In the genomic region with DNA sequence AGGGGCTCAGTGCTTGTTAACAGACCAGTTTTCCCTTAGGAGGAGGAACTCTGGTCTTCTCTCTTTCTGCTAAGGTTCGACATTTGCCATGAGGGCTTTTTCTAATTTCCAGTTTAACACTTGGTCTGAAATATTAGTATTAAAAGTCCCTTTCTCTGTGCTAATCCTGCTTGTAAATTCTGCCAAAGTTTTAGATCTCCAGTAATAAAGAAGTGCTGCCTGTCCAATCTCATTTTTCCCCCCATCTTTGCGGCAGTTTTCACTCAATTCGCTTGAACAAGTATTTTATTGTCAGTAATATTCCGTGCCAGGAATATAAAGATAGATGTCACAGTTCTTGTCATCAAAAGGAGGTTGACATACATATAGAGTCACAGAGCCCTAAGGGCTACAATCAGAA, we compare ENCODE assay signal across 8 mouse cellular contexts. TPM values are rescaled to one million over a fixed set of nuclear protein-coding genes. Genes with fewer than 3 reads are reported as not detected.
DNase-seq lines count a peak whose midpoint lies in the region; ATAC-seq and TF ChIP-seq lines count a peak whose summit lies in the region.

A gene (minus strand): TSS at position 101 of the 400 bp plus-strand sequence.

- TF ChIP-seq EP300 in stomach, postnatal 0 days (optimal IDR thresholded peaks at IDR 0.05): no peak

- peak within 1 kb of the TSS; percentile 97 for H3K4me3 ChIP-seq in liver, adult 2 months (ENCODE audit: insufficient read depth, low read depth, low read length)
- peak within 1 kb of the TSS; percentile 85 for H3K4me3 ChIP-seq in embryonic facial prominence, embryonic 12.5 days
- H3K4me3 ChIP-seq in liver, embryonic 12.5 days: peak within 1 kb of the TSS; percentile 85
- peak within 1 kb of the TSS; percentile 96 for H3K4me3 ChIP-seq in stomach, postnatal 0 days (ENCODE audit: low read depth, low read length)

- ATAC-seq in embryonic facial prominence, embryonic 12.5 days (ENCODE audit: insufficient number of reproducible peaks, insufficient read depth, low FRiP score, low TSS enrichment): no peak
- no peak for ATAC-seq in liver, embryonic 12.5 days
- ATAC-seq in stomach, postnatal 0 days (ENCODE audit: low FRiP score, low TSS enrichment): no peak

- no peak for TF ChIP-seq POLR2A in liver, adult 2 months (IDR thresholded peaks at IDR 0.05; ENCODE audit: extremely low read depth, insufficient read depth, low read length)

- peaks cover 20% of the 10 kb centered on the region for H3K79me2 ChIP-seq in liver, adult 2 months (ENCODE audit: control insufficient read depth, insufficient read depth, low read length)

- no peak for DNase-seq in liver, adult 2 months (ENCODE audit: extremely low read depth, low read depth, low spot score)
- DNase-seq in liver: no peak
- DNase-seq in heart, postnatal 4 days: no peak
- no peak for DNase-seq in stomach, postnatal 0 days (ENCODE audit: low spot score)
- no peak for DNase-seq in right cerebral cortex, postnatal 14 days
- no peak for DNase-seq in testis, postnatal 10 days (ENCODE audit: low spot score)

- H3K4me2 ChIP-seq in embryonic facial prominence, embryonic 12.5 days (replicated peaks): peak within 1 kb of the TSS; percentile 76
- H3K4me2 ChIP-seq in liver, embryonic 12.5 days: peak within 1 kb of the TSS; percentile 85
- peak within 1 kb of the TSS; percentile 79 for H3K4me2 ChIP-seq in stomach, postnatal 0 days (replicated peaks; ENCODE audit: low read depth)

- whole genome bisulfite sequencing in liver, adult 2 months: 43% methylated on average over 4 of the region's 4 CpGs
- 32% methylated on average over 4 of the region's 4 CpGs for WGBS in embryonic facial prominence, embryonic 12.5 days
- WGBS in liver, embryonic 12.5 days (ENCODE audit: insufficient replicate concordance): 39% methylated on average over 4 of the region's 4 CpGs
- WGBS in stomach, postnatal 0 days: 43% methylated on average over 4 of the region's 4 CpGs

- H3K27me3 ChIP-seq in liver, adult 2 months (ENCODE audit: control insufficient read depth, insufficient read depth, low read length): no peaks in the 10 kb centered on the region
- H3K27me3 ChIP-seq in embryonic facial prominence, embryonic 12.5 days: no peaks in the 10 kb centered on the region
- H3K27me3 ChIP-seq in liver, embryonic 12.5 days (replicated peaks): no peaks in the 10 kb centered on the region
- no peaks in the 10 kb centered on the region for H3K27me3 ChIP-seq in stomach, postnatal 0 days (ENCODE audit: control insufficient read depth, insufficient read depth, low read length)

- no peaks in the 10 kb centered on the region for H3K9me3 ChIP-seq in embryonic facial prominence, embryonic 12.5 days
- H3K9me3 ChIP-seq in liver, embryonic 12.5 days (replicated peaks): no peaks in the 10 kb centered on the region
- no peaks in the 10 kb centered on the region for H3K9me3 ChIP-seq in stomach, postnatal 0 days (ENCODE audit: control insufficient read depth, low read length)

- TF ChIP-seq CTCF in liver, adult 2 months (IDR thresholded peaks at IDR 0.05; ENCODE audit: low read depth, low read length): no peak
- TF ChIP-seq CTCF in stomach, postnatal 0 days (IDR thresholded peaks at IDR 0.05; ENCODE audit: low read depth): no peak

- no peaks in the 10 kb centered on the region for H3K36me3 ChIP-seq in liver, adult 2 months (ENCODE audit: control insufficient read depth, insufficient read depth, low read length)
- H3K36me3 ChIP-seq in embryonic facial prominence, embryonic 12.5 days: no peaks in the 10 kb centered on the region
- H3K36me3 ChIP-seq in liver, embryonic 12.5 days: peaks cover 3% of the 10 kb centered on the region; the same call in 1 of the 2 replicates
- no peaks in the 10 kb centered on the region for H3K36me3 ChIP-seq in stomach, postnatal 0 days (ENCODE audit: control insufficient read depth, insufficient read depth, low read length)

- H3K9ac ChIP-seq in liver, adult 2 months (ENCODE audit: low read depth, low read length): peak within 1 kb of the TSS; percentile 96
- peak within 1 kb of the TSS; percentile 93 for H3K9ac ChIP-seq in embryonic facial prominence, embryonic 12.5 days
- H3K9ac ChIP-seq in liver, embryonic 12.5 days: peak within 1 kb of the TSS; percentile 92
- peak within 1 kb of the TSS; percentile 92 for H3K9ac ChIP-seq in stomach, postnatal 0 days (ENCODE audit: low read length)

- H3K27ac ChIP-seq in liver, adult 2 months (replicated peaks; ENCODE audit: insufficient read depth, low read depth, low read length): peak within 1 kb of the TSS; percentile 87
- peak within 1 kb of the TSS; percentile 93 for H3K27ac ChIP-seq in embryonic facial prominence, embryonic 12.5 days
- H3K27ac ChIP-seq in liver, embryonic 12.5 days: peak within 1 kb of the TSS; percentile 93
- peak within 1 kb of the TSS; percentile 93 for H3K27ac ChIP-seq in stomach, postnatal 0 days (replicated peaks)

- peaks cover 4% of the 10 kb centered on the region for H3K4me1 ChIP-seq in liver, adult 2 months (ENCODE audit: control insufficient read depth, insufficient read depth, low read length)
- H3K4me1 ChIP-seq in embryonic facial prominence, embryonic 12.5 days: peaks cover 12% of the 10 kb centered on the region
- H3K4me1 ChIP-seq in liver, embryonic 12.5 days: peaks cover 34% of the 10 kb centered on the region
- peaks cover 4% of the 10 kb centered on the region; the same call in 1 of the 2 replicates for H3K4me1 ChIP-seq in stomach, postnatal 0 days (replicated peaks; ENCODE audit: control insufficient read depth, insufficient read depth)

RNA-seq across cellular contexts. Expression of the gene that starts here (rescaled TPM):
- total RNA-seq in liver, adult 2 months (2014; rRNA removed): 7.1 and 8.8 TPM in 2 replicates
- 2.7 and 2.8 TPM in 2 replicates for polyA plus RNA-seq in liver, adult 2 months (2012; rRNA removed)
- 7.3 and 7.4 TPM in 2 replicates for polyA plus RNA-seq in embryonic facial prominence, embryonic 12.5 days (2016; fragmentation: Nextera tagmentation; extraction: Ambion mirVana)
- total RNA-seq in heart, postnatal 4 days (2021): 10 to 100 TPM; 49.7 to 52.8 TPM
- 4.7 and 4.8 TPM in 2 replicates for polyA plus RNA-seq in liver, embryonic 12.5 days (2016; fragmentation: Nextera tagmentation; extraction: Ambion mirVana)
- 3.2 and 3.3 TPM in 2 replicates for polyA plus RNA-seq in stomach, postnatal 0 days (2015; fragmentation: Nextera tagmentation; extraction: Ambion mirVana)
